ENCODE assay signal across 10 mouse cellular contexts in the genomic region with DNA sequence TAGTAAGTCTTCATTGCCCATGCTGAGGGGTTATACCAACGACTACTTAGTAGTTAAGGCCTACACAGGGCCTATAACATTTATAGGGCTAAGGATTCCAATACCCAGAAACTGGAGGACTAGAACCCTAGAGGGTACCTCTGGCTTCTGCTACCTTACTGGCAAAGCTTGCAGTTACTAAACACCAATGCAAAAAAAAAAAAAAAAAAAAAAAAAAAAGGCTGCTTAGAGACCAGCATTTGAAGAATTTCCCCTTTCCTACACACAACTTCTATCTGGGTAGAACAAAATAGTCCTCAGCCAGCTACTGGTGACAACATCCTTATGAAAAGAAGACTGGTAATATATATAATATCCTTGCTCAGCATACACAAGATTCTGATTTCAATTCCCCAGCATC. TPM values are rescaled to one million over a fixed set of nuclear protein-coding genes. Genes with fewer than 3 reads are reported as not detected.
A peak's percentile ranks its signal among the peaks of the same experiment; 100 is the strongest.
DNase-seq lines count a peak whose midpoint lies in the region; ATAC-seq and TF ChIP-seq lines count a peak whose summit lies in the region.
"Had no signal": no experiment of that assay in that cellular context is flagged by ENCODE, and none has a peak within 500 bp of the region (broad histone marks: within the 10 kb centered on the region; RNA-seq: fewer than 3 reads in every experiment).

No protein-coding gene starts in this region.

- no peak overlapping the region for H3K4me3 ChIP-seq in forebrain, embryonic 12.5 days (replicated peaks)
- no peak overlapping the region for H3K4me3 ChIP-seq in forebrain, embryonic 16.5 days (replicated peaks; ENCODE audit: low read length)
- no peak overlapping the region for H3K4me3 ChIP-seq in intestine, embryonic 14.5 days (ENCODE audit: low read depth, low read length)
- no peak overlapping the region for H3K4me3 ChIP-seq in intestine, postnatal 0 days (ENCODE audit: low read depth, low read length)
- no peak overlapping the region for H3K4me3 ChIP-seq in neural tube, embryonic 15.5 days (replicated peaks)
- H3K4me3 ChIP-seq: neural tube, embryonic 12.5 days had no signal

- no peak for TF ChIP-seq CTCF in intestine, postnatal 0 days (IDR thresholded peaks at IDR 0.05; ENCODE audit: low read depth)

- no peak overlapping the region; the same call in 1 of the 2 replicates for H3K4me2 ChIP-seq in forebrain, embryonic 12.5 days
- no peak overlapping the region for H3K4me2 ChIP-seq in forebrain, embryonic 16.5 days (ENCODE audit: low read length)
- H3K4me2 ChIP-seq in intestine, embryonic 14.5 days (ENCODE audit: low read length), result no peak overlapping the region
- H3K4me2 ChIP-seq in intestine, postnatal 0 days (replicated peaks; ENCODE audit: low read depth), result no peak overlapping the region
- no peak overlapping the region for H3K4me2 ChIP-seq in neural tube, embryonic 15.5 days

- peak overlapping the region; percentile 77; the same call in 1 of the 2 replicates for H3K27ac ChIP-seq in forebrain, embryonic 12.5 days
- no peak overlapping the region for H3K27ac ChIP-seq in forebrain, embryonic 16.5 days (ENCODE audit: low read length)
- peak overlapping the region; percentile 27; the same call in 1 of the 2 replicates for H3K27ac ChIP-seq in intestine, embryonic 14.5 days (ENCODE audit: low read depth)
- H3K27ac ChIP-seq in intestine, postnatal 0 days (ENCODE audit: low read depth, low read length), result no peak overlapping the region
- peak overlapping the region; percentile 74 for H3K27ac ChIP-seq in neural tube, embryonic 15.5 days (replicated peaks)
- H3K27ac ChIP-seq: neural tube, embryonic 12.5 days had no signal

- no peak overlapping the region for H3K9ac ChIP-seq in forebrain, embryonic 12.5 days
- H3K9ac ChIP-seq in forebrain, embryonic 16.5 days (replicated peaks; ENCODE audit: low read depth, low read length), result no peak overlapping the region
- no peak overlapping the region for H3K9ac ChIP-seq in intestine, embryonic 14.5 days (ENCODE audit: low read length)
- no peak overlapping the region for H3K9ac ChIP-seq in intestine, postnatal 0 days (ENCODE audit: low read depth, low read length)
- no peak overlapping the region for H3K9ac ChIP-seq in neural tube, embryonic 15.5 days (replicated peaks)
- H3K9ac ChIP-seq: neural tube, embryonic 12.5 days had no signal

- no peak for ATAC-seq in forebrain, embryonic 12.5 days (ENCODE audit: low FRiP score)
- ATAC-seq in forebrain, embryonic 16.5 days, result no peak
- no peak for ATAC-seq in intestine, embryonic 14.5 days (replicated peaks; ENCODE audit: low FRiP score, low TSS enrichment, low read depth)
- ATAC-seq in intestine, postnatal 0 days, result no peak
- ATAC-seq in neural tube, embryonic 15.5 days (ENCODE audit: low FRiP score), result no peak
- no peak for ATAC-seq in inflammation-experienced regulatory T-cells, adult 6 months
- no peak for ATAC-seq in megakaryocyte, adult 5-6 weeks (ENCODE audit: poor library complexity, severe bottlenecking)

- no peaks in the 10 kb centered on the region for H3K27me3 ChIP-seq in forebrain, embryonic 12.5 days
- no peaks in the 10 kb centered on the region for H3K27me3 ChIP-seq in forebrain, embryonic 16.5 days (replicated peaks; ENCODE audit: control insufficient read depth, insufficient read depth, low read length)
- no peaks in the 10 kb centered on the region for H3K27me3 ChIP-seq in intestine, embryonic 14.5 days (replicated peaks; ENCODE audit: control insufficient read depth, insufficient read depth, low read length)
- no peaks in the 10 kb centered on the region for H3K27me3 ChIP-seq in intestine, postnatal 0 days (replicated peaks; ENCODE audit: control insufficient read depth, insufficient read depth, low read length)
- no peaks in the 10 kb centered on the region for H3K27me3 ChIP-seq in neural tube, embryonic 15.5 days (replicated peaks)
- H3K27me3 ChIP-seq: neural tube, embryonic 12.5 days had no signal

- no peak for DNase-seq in intestine, embryonic 14.5 days (ENCODE audit: low spot score)
- no peak for DNase-seq in neural tube, embryonic 10.5 days (ENCODE audit: extremely low spot score, low spot score)
- DNase-seq: cerebellum, adult 9-10 months had no signal

- no peaks in the 10 kb centered on the region for H3K36me3 ChIP-seq in forebrain, embryonic 12.5 days (replicated peaks)
- H3K36me3 ChIP-seq in forebrain, embryonic 16.5 days (ENCODE audit: control insufficient read depth, insufficient read depth), result no peaks in the 10 kb centered on the region
- no peaks in the 10 kb centered on the region for H3K36me3 ChIP-seq in intestine, embryonic 14.5 days (ENCODE audit: control insufficient read depth, insufficient read depth, low read length)
- no peaks in the 10 kb centered on the region for H3K36me3 ChIP-seq in intestine, postnatal 0 days (ENCODE audit: control insufficient read depth, insufficient read depth)
- H3K36me3 ChIP-seq in neural tube, embryonic 15.5 days, result no peaks in the 10 kb centered on the region
- H3K36me3 ChIP-seq: neural tube, embryonic 12.5 days had no signal

- WGBS in forebrain, embryonic 12.5 days, result 61% methylated on average over 1 of the region's 1 CpGs
- 71% methylated on average over 1 of the region's 1 CpGs for WGBS in forebrain, embryonic 16.5 days
- WGBS in intestine, embryonic 14.5 days, result 58% methylated on average over 1 of the region's 1 CpGs
- WGBS in intestine, postnatal 0 days, result 37% methylated on average over 1 of the region's 1 CpGs
- WGBS in neural tube, embryonic 15.5 days, result 26% methylated on average over 1 of the region's 1 CpGs

- H3K4me1 ChIP-seq in forebrain, embryonic 12.5 days, result peaks cover 20% of the 10 kb centered on the region
- peaks cover 15% of the 10 kb centered on the region for H3K4me1 ChIP-seq in forebrain, embryonic 16.5 days (replicated peaks; ENCODE audit: control insufficient read depth, insufficient read depth, low read length)
- peaks cover 19% of the 10 kb centered on the region for H3K4me1 ChIP-seq in intestine, embryonic 14.5 days (replicated peaks; ENCODE audit: control insufficient read depth, insufficient read depth, low read length)
- H3K4me1 ChIP-seq in intestine, postnatal 0 days (replicated peaks; ENCODE audit: control insufficient read depth, insufficient read depth, low read length), result peaks cover 3% of the 10 kb centered on the region; the same call in 1 of the 2 replicates
- H3K4me1 ChIP-seq in neural tube, embryonic 15.5 days, result peaks cover 30% of the 10 kb centered on the region

- no peaks in the 10 kb centered on the region for H3K9me3 ChIP-seq in forebrain, embryonic 12.5 days
- no peaks in the 10 kb centered on the region for H3K9me3 ChIP-seq in forebrain, embryonic 16.5 days (ENCODE audit: control insufficient read depth, low read length)
- no peaks in the 10 kb centered on the region for H3K9me3 ChIP-seq in intestine, embryonic 14.5 days (ENCODE audit: control insufficient read depth, low read length)
- no peaks in the 10 kb centered on the region for H3K9me3 ChIP-seq in intestine, postnatal 0 days (ENCODE audit: control insufficient read depth)
- H3K9me3 ChIP-seq in neural tube, embryonic 15.5 days (replicated peaks), result no peaks in the 10 kb centered on the region
- H3K9me3 ChIP-seq: neural tube, embryonic 12.5 days had no signal

RNA-seq across cellular contexts. Expression of a gene that starts 29.7 kb away (rescaled TPM):
- polyA plus RNA-seq in forebrain, embryonic 12.5 days (2016; fragmentation: Nextera tagmentation; extraction: Ambion mirVana), result 71.1 and 77.4 TPM in 2 replicates
- 63.9 and 66.3 TPM in 2 replicates for polyA plus RNA-seq in forebrain, embryonic 16.5 days (2015; fragmentation: Nextera tagmentation; extraction: Ambion mirVana)
- 86.7 and 92.9 TPM in 2 replicates for polyA plus RNA-seq in intestine, embryonic 14.5 days (2014; fragmentation: Nextera tagmentation; extraction: Ambion mirVana)
- polyA plus RNA-seq in intestine, postnatal 0 days (2015; fragmentation: Nextera tagmentation; extraction: Ambion mirVana), result 40.7 and 42.6 TPM in 2 replicates
- 56.6 and 63.5 TPM in 2 replicates for polyA plus RNA-seq in neural tube, embryonic 15.5 days (2015; fragmentation: Nextera tagmentation; extraction: Ambion mirVana)
- polyA plus RNA-seq in inflammation-experienced regulatory T-cells, adult 6 months (2017; shearing (Covaris generic)), result 10 to 100 TPM; 37.6 to 61.9 (median 45.4) TPM
- total RNA-seq in megakaryocyte, adult 5-6 weeks (2015), result 64.4 and 71.4 TPM in 2 replicates
- 59.6 and 64.4 TPM in 2 replicates for total RNA-seq in megakaryocyte, adult 5-6 weeks (2017)

RNA-seq across cellular contexts. Expression of a gene that starts 58.1 kb away (rescaled TPM):
- polyA plus RNA-seq in forebrain, embryonic 12.5 days (2016; fragmentation: Nextera tagmentation; extraction: Ambion mirVana), result 252 and 269 TPM in 2 replicates
- polyA plus RNA-seq in forebrain, embryonic 16.5 days (2015; fragmentation: Nextera tagmentation; extraction: Ambion mirVana), result 180 and 189 TPM in 2 replicates
- polyA plus RNA-seq in intestine, embryonic 14.5 days (2014; fragmentation: Nextera tagmentation; extraction: Ambion mirVana), result 239 and 242 TPM in 2 replicates
- 183 and 185 TPM in 2 replicates for polyA plus RNA-seq in intestine, postnatal 0 days (2015; fragmentation: Nextera tagmentation; extraction: Ambion mirVana)
- 236 and 249 TPM in 2 replicates for polyA plus RNA-seq in neural tube, embryonic 15.5 days (2015; fragmentation: Nextera tagmentation; extraction: Ambion mirVana)
- 100 to 1,000 TPM; 141 to 185 (median 142) TPM for polyA plus RNA-seq in inflammation-experienced regulatory T-cells, adult 6 months (2017; shearing (Covaris generic))
- 112 and 124 TPM in 2 replicates for total RNA-seq in megakaryocyte, adult 5-6 weeks (2015)
- 69.1 and 84.8 TPM in 2 replicates for total RNA-seq in megakaryocyte, adult 5-6 weeks (2017)

Comparison
In these comparisons a context has a peak if more than half of its experiments do, and no peak if none do; other contexts are left out.
1. H3K27ac ChIP-seq: peak in forebrain, embryonic 12.5 days (single experiment), intestine, embryonic 14.5 days (single experiment) and neural tube, embryonic 15.5 days (single experiment); none in forebrain, embryonic 16.5 days (single experiment) and intestine, postnatal 0 days (single experiment).